Comparison of ENCODE assay signal across 27 mouse cellular contexts in the genomic region with DNA sequence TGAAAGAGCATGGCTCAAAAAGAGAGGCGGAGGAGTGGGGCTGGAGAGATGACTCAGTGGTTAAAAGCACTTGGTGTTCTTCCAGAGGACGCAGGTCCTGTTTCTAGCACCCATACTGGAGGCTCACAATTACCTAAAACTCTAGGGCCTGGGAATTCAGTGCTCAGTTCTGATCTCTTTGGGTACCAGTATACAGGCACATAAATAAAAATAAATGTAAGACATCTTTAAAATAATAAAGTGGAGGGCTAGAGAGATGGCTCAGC. TPM values are rescaled to one million over a fixed set of nuclear protein-coding genes. Genes with fewer than 3 reads are reported as not detected.
DNase-seq lines count a peak whose midpoint lies in the region; ATAC-seq and TF ChIP-seq lines count a peak whose summit lies in the region.
"Had no signal": no experiment of that assay in that cellular context is flagged by ENCODE, and none has a peak within 500 bp of the region (broad histone marks: within the 10 kb centered on the region; RNA-seq: fewer than 3 reads in every experiment).

No protein-coding gene starts in this region.

- no peak for ATAC-seq in lung, embryonic 16.5 days (ENCODE audit: low read depth)
- no peak for ATAC-seq in hindbrain, embryonic 16.5 days
- ATAC-seq: CD4-positive, CD25-positive, alpha-beta regulatory T cell, adult 4 months; forebrain, embryonic 15.5 days; midbrain, embryonic 15.5 days had no signal

- no peak for TF ChIP-seq CTCF in lung, adult 2 months (IDR thresholded peaks at IDR 0.05; ENCODE audit: insufficient read depth, low read length)

- no peaks in the 10 kb centered on the region for H3K36me3 ChIP-seq in lung, embryonic 16.5 days (ENCODE audit: control insufficient read depth, insufficient read depth, low read length)
- H3K36me3 ChIP-seq in hindbrain, embryonic 16.5 days (ENCODE audit: control insufficient read depth, insufficient read depth, low read length): no peaks in the 10 kb centered on the region
- H3K36me3 ChIP-seq: forebrain, embryonic 15.5 days; hindbrain, embryonic 13.5 days; kidney, embryonic 15.5 days; midbrain, embryonic 15.5 days had no signal

- peak overlapping the region; percentile 89 for H3K27ac ChIP-seq in lung, embryonic 16.5 days (ENCODE audit: low read length)
- H3K27ac ChIP-seq in hindbrain, embryonic 16.5 days (ENCODE audit: low read depth, low read length): no peak overlapping the region
- H3K27ac ChIP-seq: forebrain, embryonic 15.5 days; hindbrain, embryonic 13.5 days; kidney, embryonic 15.5 days; midbrain, embryonic 15.5 days had no signal

- no peaks in the 10 kb centered on the region for H3K27me3 ChIP-seq in lung, embryonic 16.5 days (ENCODE audit: control insufficient read depth, insufficient read depth, low read depth, low read length)
- H3K27me3 ChIP-seq in hindbrain, embryonic 16.5 days (replicated peaks; ENCODE audit: control insufficient read depth, insufficient read depth, low read length): no peaks in the 10 kb centered on the region
- H3K27me3 ChIP-seq: forebrain, embryonic 15.5 days; hindbrain, embryonic 13.5 days; kidney, embryonic 15.5 days; midbrain, embryonic 15.5 days had no signal

- peaks cover 16% of the 10 kb centered on the region for H3K4me1 ChIP-seq in lung, embryonic 16.5 days (replicated peaks; ENCODE audit: control insufficient read depth, insufficient read depth, low read length)
- peaks cover 17% of the 10 kb centered on the region for H3K4me1 ChIP-seq in lung, adult 2 months (ENCODE audit: control insufficient read depth, insufficient read depth, low read length)
- H3K4me1 ChIP-seq in hindbrain, embryonic 16.5 days (ENCODE audit: control insufficient read depth, insufficient read depth, low read depth, low read length): no peaks in the 10 kb centered on the region
- H3K4me1 ChIP-seq: kidney, embryonic 15.5 days; midbrain, embryonic 15.5 days had no signal

- WGBS in lung, embryonic 16.5 days: 84% methylated on average over 2 of the region's 2 CpGs
- 49% methylated on average over 2 of the region's 2 CpGs for WGBS in lung, adult 2 months
- 82% methylated on average over 2 of the region's 2 CpGs for WGBS in hindbrain, embryonic 16.5 days

- no peaks in the 10 kb centered on the region for H3K9me3 ChIP-seq in lung, embryonic 16.5 days (ENCODE audit: control insufficient read depth, low read length)
- no peaks in the 10 kb centered on the region for H3K9me3 ChIP-seq in hindbrain, embryonic 16.5 days (ENCODE audit: control insufficient read depth, low read length)
- H3K9me3 ChIP-seq: forebrain, embryonic 15.5 days; hindbrain, embryonic 13.5 days; kidney, embryonic 15.5 days; midbrain, embryonic 15.5 days had no signal

- TF ChIP-seq POLR2A in lung, adult 2 months (IDR thresholded peaks at IDR 0.05; ENCODE audit: borderline replicate concordance, extremely low read depth, low read depth, low read length): no peak

- no peak overlapping the region for H3K4me3 ChIP-seq in lung, embryonic 16.5 days (ENCODE audit: low read length)
- H3K4me3 ChIP-seq in lung, adult 2 months (replicated peaks; ENCODE audit: extremely low read depth, low read depth, low read length): no peak overlapping the region
- H3K4me3 ChIP-seq in hindbrain, embryonic 16.5 days (ENCODE audit: low read length): no peak overlapping the region
- H3K4me3 ChIP-seq: forebrain, embryonic 15.5 days; hindbrain, embryonic 13.5 days; kidney, embryonic 15.5 days; midbrain, embryonic 15.5 days; myocyte had no signal

- peak; percentile 69 to 81 for DNase-seq in adrenal gland, adult (ENCODE audit: inconsistent age in 2 of 2, low spot score in 1 of 2)
- DNase-seq in adrenal gland, adult 8-10 months: no peak
- peak; percentile 90 for DNase-seq in heart, adult 11 months
- DNase-seq in heart, adult 8-10 months (ENCODE audit: low spot score): no peak
- no peak for DNase-seq in lung, adult 2 months
- DNase-seq in kidney, adult 9 months: no peak
- DNase-seq: cerebellum, adult 8-10 months; thymus, postnatal 36 days had no signal

- 0 out of 2 replicates have a peak overlapping the region, but pooled peaks have one; percentile 5 for H3K9ac ChIP-seq in lung, embryonic 16.5 days (ENCODE audit: low read length)
- no peak overlapping the region for H3K9ac ChIP-seq in hindbrain, embryonic 16.5 days (ENCODE audit: low read depth, low read length)
- H3K9ac ChIP-seq: forebrain, embryonic 15.5 days; hindbrain, embryonic 13.5 days; kidney, embryonic 15.5 days; midbrain, embryonic 15.5 days had no signal

- no peak overlapping the region for H3K4me2 ChIP-seq in lung, embryonic 16.5 days (ENCODE audit: low read depth, low read length)
- H3K4me2 ChIP-seq in hindbrain, embryonic 16.5 days (ENCODE audit: low read length): no peak overlapping the region
- H3K4me2 ChIP-seq: forebrain, embryonic 15.5 days; hindbrain, embryonic 13.5 days; kidney, embryonic 15.5 days; liver, embryonic 11.5 days; midbrain, embryonic 15.5 days had no signal

RNA-seq across cellular contexts. Expression of gene Rasl12, which starts 6.8 kb away (rescaled TPM):
- 10 to 100 TPM in 1 of 4 experiments, 1 to 10 TPM in 3; 5.9 to 20.4 (median 7.2) TPM for total RNA-seq in adrenal gland, adult 8-10 months (2022)
- 1 to 10 TPM; 5.5 to 8.0 (median 6.0) TPM for total RNA-seq in heart, adult 8-10 months (2022)
- 53.8 and 55.8 TPM in 2 replicates for polyA plus RNA-seq in lung, embryonic 16.5 days (2015; fragmentation: Nextera tagmentation; extraction: Ambion mirVana)
- 74.0 and 81.4 TPM in 2 replicates for polyA plus RNA-seq in lung, adult 2 months (2012; rRNA removed)
- 7.7 and 8.1 TPM in 2 replicates for polyA plus RNA-seq in hindbrain, embryonic 16.5 days (2015; fragmentation: Nextera tagmentation; extraction: Ambion mirVana)
- total RNA-seq: megakaryocyte-erythroid progenitor cell, adult 5-6 weeks had no signal
- polyA plus RNA-seq: CD4-positive, CD25-positive, alpha-beta regulatory T cell, adult 4 months had no signal

RNA-seq across cellular contexts. Expression of gene Kbtbd13, which starts 13.7 kb away (rescaled TPM):
- under 1 TPM in 3 of 4 experiments, not detected in 1; 0.13 to 0.23 (median 0.21) TPM for total RNA-seq in adrenal gland, adult 8-10 months (2022)
- total RNA-seq in heart, adult 8-10 months (2022): 1 to 10 TPM; 2.4 to 3.6 (median 3.1) TPM
- polyA plus RNA-seq in lung, embryonic 16.5 days (2015; fragmentation: Nextera tagmentation; extraction: Ambion mirVana): 4.7 and 4.8 TPM in 2 replicates
- polyA plus RNA-seq in lung, adult 2 months (2012; rRNA removed): 1.3 and 2.0 TPM in 2 replicates
- polyA plus RNA-seq in hindbrain, embryonic 16.5 days (2015; fragmentation: Nextera tagmentation; extraction: Ambion mirVana): 0.55 and 0.78 TPM in 2 replicates
- total RNA-seq: megakaryocyte-erythroid progenitor cell, adult 5-6 weeks had no signal
- polyA plus RNA-seq: CD4-positive, CD25-positive, alpha-beta regulatory T cell, adult 4 months had no signal

RNA-seq across cellular contexts. Expression of gene Slc51b, which starts 17.6 kb away (rescaled TPM):
- total RNA-seq in adrenal gland, adult 8-10 months (2022): not detected
- total RNA-seq in heart, adult 8-10 months (2022): not detected
- polyA plus RNA-seq in lung, embryonic 16.5 days (2015; fragmentation: Nextera tagmentation; extraction: Ambion mirVana): not detected in 2 replicates
- polyA plus RNA-seq in lung, adult 2 months (2012; rRNA removed): not detected in 2 replicates
- not detected in 2 replicates for polyA plus RNA-seq in hindbrain, embryonic 16.5 days (2015; fragmentation: Nextera tagmentation; extraction: Ambion mirVana)
- total RNA-seq: ES-E14; heart, adult 18-20 months; heart, postnatal 25 days; layer of hippocampus, postnatal 10 days; left cerebral cortex, adult 8-10 months; megakaryocyte-erythroid progenitor cell, adult 5-6 weeks had no signal
- polyA plus RNA-seq: CD4-positive, CD25-positive, alpha-beta regulatory T cell, adult 4 months; cortical plate, adult 2 months; embryonic facial prominence, embryonic 11.5 days; forebrain, embryonic 15.5 days; hindbrain, embryonic 13.5 days; limb, embryonic 11.5 days; liver, embryonic 11.5 days; midbrain, embryonic 15.5 days; myocyte; neural tube, embryonic 14.5 days had no signal

RNA-seq across cellular contexts. Expression of gene Mtfmt, which starts 30.5 kb away (rescaled TPM):
- 10 to 100 TPM; 14.3 to 22.7 (median 16.4) TPM for total RNA-seq in adrenal gland, adult 8-10 months (2022)
- 1 to 10 TPM; 5.4 to 7.9 (median 6.9) TPM for total RNA-seq in heart, adult 8-10 months (2022)
- 20.1 and 22.2 TPM in 2 replicates for polyA plus RNA-seq in lung, embryonic 16.5 days (2015; fragmentation: Nextera tagmentation; extraction: Ambion mirVana)
- polyA plus RNA-seq in lung, adult 2 months (2012; rRNA removed): 5.0 and 7.5 TPM in 2 replicates
- 22.8 and 24.0 TPM in 2 replicates for polyA plus RNA-seq in hindbrain, embryonic 16.5 days (2015; fragmentation: Nextera tagmentation; extraction: Ambion mirVana)

RNA-seq across cellular contexts. Expression of gene Ubap1l, which starts 44.3 kb away (rescaled TPM):
- total RNA-seq in adrenal gland, adult 8-10 months (2022): 1 to 10 TPM in 1 of 4 experiments, under 1 TPM in 2, not detected in 1; 0.41 to 1.7 (median 0.49) TPM
- under 1 TPM in 2 of 4 experiments, not detected in 2; 0.27 to 0.40 TPM for total RNA-seq in heart, adult 8-10 months (2022)
- polyA plus RNA-seq in lung, embryonic 16.5 days (2015; fragmentation: Nextera tagmentation; extraction: Ambion mirVana): 0.35 TPM in 1 of 2 replicates, not detected in the other
- 0.37 and 0.58 TPM in 2 replicates for polyA plus RNA-seq in lung, adult 2 months (2012; rRNA removed)
- polyA plus RNA-seq in hindbrain, embryonic 16.5 days (2015; fragmentation: Nextera tagmentation; extraction: Ambion mirVana): 2.5 and 3.0 TPM in 2 replicates
- total RNA-seq: heart, adult 18-20 months had no signal
- polyA plus RNA-seq: CD4-positive, CD25-positive, alpha-beta regulatory T cell, adult 4 months; embryonic facial prominence, embryonic 11.5 days had no signal

Comparison
In these comparisons a context has a peak if more than half of its experiments do, and no peak if none do; other contexts are left out.
1. DNase-seq: peak in adrenal gland, adult (2 of 2) and heart, adult 11 months (single experiment); none in adrenal gland, adult 8-10 months (single experiment), heart, adult 8-10 months (single experiment), lung, adult 2 months (single experiment) and kidney, adult 9 months (single experiment).